Mouse (Mus musculus) intestine, embryonic 14.5 days (tissue): ENCODE measurements at regions not wholly inside any gene's neighbourhood (a gene's known extent, or its start where the extent isn't known, plus 50 kb on each side); places are given as distances from the start of the nearest gene placed in this dataset.
"Not testable (repeated sequence)": the region's sequence is repeated elsewhere in the genome, so short reads cannot be mapped to it uniquely, and the experiment has no call there.

Experiments
- ATAC-seq: fragments of 200-750 bp; cut with Nextera tagmentation; replicated peaks from 2 replicates; pipeline ENCODE4 v1.8.0; 2017; ENCODE audit warnings: low read depth, moderate number of reproducible peaks, moderate TSS enrichment, moderate library complexity; ENCODE audit not compliant: low FRiP score, low TSS enrichment
- DNase-seq: peaks from one replicate; pipeline ENCODE4 v3.0.0-alpha.2; 2018; ENCODE audit warnings: low spot score
- H3K27ac ChIP-seq: fragments of 300-500 bp; sonication (generic); 2 replicates; pipeline ENCODE4 v1.5.1; 2014; ENCODE audit warnings: low read depth, mild to moderate bottlenecking, control low read depth
- H3K27me3 ChIP-seq: fragments of 300-500 bp; sonication (generic); replicated peaks from 2 replicates; pipeline ENCODE4 v1.6.1; 2014; ENCODE audit warnings: low read length, control low read depth; ENCODE audit not compliant: control insufficient read depth, insufficient read depth
- H3K36me3 ChIP-seq: fragments of 300-500 bp; sonication (generic); 2 replicates; pipeline ENCODE4 v1.6.1; 2014; ENCODE audit warnings: low read length, control low read depth; ENCODE audit not compliant: control insufficient read depth, insufficient read depth
- H3K4me1 ChIP-seq: fragments of 300-500 bp; sonication (generic); replicated peaks from 2 replicates; pipeline ENCODE4 v1.6.1; 2014; ENCODE audit warnings: low read length, control low read depth, mixed read lengths; ENCODE audit not compliant: control insufficient read depth, insufficient read depth
- H3K4me2 ChIP-seq: fragments of 300-500 bp; sonication (generic); 2 replicates; pipeline ENCODE4 v1.6.1; 2014; ENCODE audit warnings: low read length
- H3K4me3 ChIP-seq: fragments of 300-500 bp; sonication (generic); 2 replicates; pipeline ENCODE4 v1.5.1; 2014; ENCODE audit warnings: low read depth, low read length, control low read depth, mixed read lengths
- H3K9ac ChIP-seq: fragments of 300-500 bp; sonication (generic); 2 replicates; pipeline ENCODE4 v1.6.1; 2014; ENCODE audit warnings: mild to moderate bottlenecking, low read length
- H3K9me3 ChIP-seq: fragments of 300-500 bp; sonication (generic); 2 replicates; pipeline ENCODE4 v1.6.1; 2016; ENCODE audit warnings: low read length, control low read depth; ENCODE audit not compliant: control insufficient read depth
- WGBS: fragments of 180-500 bp; shearing (Covaris S2); extraction: QIAGEN DNeasy Blood & Tissue Kit; methylation state at CpG from one replicate; pipeline ENCODE4 v1.1.7; 2014; 5-methylcytosine and 5-hydroxymethylcytosine counted together

- H3K9ac ChIP-seq, result no peak overlapping the region
- whole genome bisulfite sequencing, result 69% methylated on average over 2 of the region's 2 CpGs
- no peak for ATAC-seq
These were observed 3289.4 kb downstream of the Gm37988 start for GRCm38 (mm10) chr1:8097046-8097445.

GRCm38 (mm10) chr1:8123021-8123420 lies 3290.9 kb upstream of the A830018L16Rik start:
- not testable (repeated sequence) for H3K36me3 ChIP-seq, H3K9ac ChIP-seq, H3K9me3 ChIP-seq, H3K4me3 ChIP-seq, H3K4me1 ChIP-seq, H3K4me2 ChIP-seq, H3K27ac ChIP-seq, H3K27me3 ChIP-seq, ATAC-seq
- peak; percentile 91 for DNase-seq
- 41% methylated on average over 8 of the region's 8 CpGs for WGBS

More at GRCm38 (mm10) chr1:8097046-8097445, 3289.4 kb downstream of the Gm37988 start:
- Histone ChIP-seq H3K27ac (no peak overlapping the region), H3K4me2 (no peak overlapping the region), H3K9me3 (no peaks in the 10 kb centered on the region), H3K27me3 (no peaks in the 10 kb centered on the region), H3K36me3 (no peaks in the 10 kb centered on the region), H3K4me3 (no peak overlapping the region), H3K4me1 (no peaks in the 10 kb centered on the region)
- no peak for DNase-seq

- H3K36me3 ChIP-seq, ATAC-seq: not testable (repeated sequence)
- 73% methylated on average over 3 of the region's 3 CpGs for WGBS
These were observed 3279.2 kb upstream of the A830018L16Rik start for GRCm38 (mm10) chr1:8134434-8135433.

GRCm38 (mm10) chr1:8142583-8142982 lies 3271.3 kb upstream of the A830018L16Rik start:
- Histone ChIP-seq H3K4me1 (no peaks in the 10 kb centered on the region), H3K4me3 (no peak overlapping the region), H3K9me3 (no peaks in the 10 kb centered on the region), H3K27me3 (no peaks in the 10 kb centered on the region), H3K9ac (no peak overlapping the region), H3K27ac (no peak overlapping the region), H3K36me3 (no peaks in the 10 kb centered on the region), H3K4me2 (no peak overlapping the region)
- ATAC-seq, result no peak
- WGBS, result 70% methylated on average over 4 of the region's 4 CpGs
- DNase-seq, result no peak

More at GRCm38 (mm10) chr1:8134434-8135433, 3279.2 kb upstream of the A830018L16Rik start:
- not testable (repeated sequence) for H3K4me2 ChIP-seq, H3K4me1 ChIP-seq, DNase-seq, H3K9me3 ChIP-seq, H3K27ac ChIP-seq, H3K9ac ChIP-seq, H3K4me3 ChIP-seq, H3K27me3 ChIP-seq

GRCm38 (mm10) chr1:8173196-8173595 lies 3240.7 kb upstream of the A830018L16Rik start:
- Histone ChIP-seq H3K9me3 (no peaks in the 10 kb centered on the region), H3K4me2 (no peak overlapping the region), H3K27ac (no peak overlapping the region), H3K4me3 (no peak overlapping the region), H3K27me3 (no peaks in the 10 kb centered on the region), H3K36me3 (no peaks in the 10 kb centered on the region), H3K9ac (no peak overlapping the region), H3K4me1 (no peaks in the 10 kb centered on the region)
- ATAC-seq (no peak), DNase-seq (no peak)
